9 mouse cellular contexts compared by ENCODE assay signal in the genomic region with DNA sequence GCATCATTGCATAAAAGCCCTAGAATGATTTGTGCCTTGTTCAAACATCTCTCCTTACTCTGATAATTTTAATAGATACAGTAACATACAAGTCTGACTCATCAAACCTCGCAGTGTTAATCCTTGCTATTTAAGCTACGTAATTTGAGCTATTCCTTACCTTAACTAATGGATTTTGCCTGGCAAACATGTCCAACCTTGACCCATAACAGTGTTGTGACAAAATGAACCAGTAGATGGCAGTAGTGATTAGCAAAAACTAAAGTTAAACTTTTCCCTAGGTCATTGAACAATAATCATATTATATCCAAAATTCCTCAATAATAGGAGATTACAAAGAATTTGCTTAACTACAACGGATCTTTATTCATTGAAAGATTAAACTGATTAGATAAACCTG.
A peak's percentile ranks its signal among the peaks of the same experiment; 100 is the strongest.
DNase-seq lines count a peak whose midpoint lies in the region; ATAC-seq and TF ChIP-seq lines count a peak whose summit lies in the region.
"Had no signal": no experiment of that assay in that cellular context is flagged by ENCODE, and none has a peak within 500 bp of the region (broad histone marks: within the 10 kb centered on the region; RNA-seq: fewer than 3 reads in every experiment).

No protein-coding gene starts in this region.

- no peaks in the 10 kb centered on the region for H3K9me3 ChIP-seq in hindbrain, embryonic 12.5 days (replicated peaks)
- no peaks in the 10 kb centered on the region for H3K9me3 ChIP-seq in hindbrain, embryonic 13.5 days
- no peaks in the 10 kb centered on the region for H3K9me3 ChIP-seq in forebrain, postnatal 0 days (ENCODE audit: low read length)
- H3K9me3 ChIP-seq: lung, embryonic 15.5 days had no signal

- no peak overlapping the region for H3K27ac ChIP-seq in hindbrain, embryonic 12.5 days
- no peak overlapping the region for H3K27ac ChIP-seq in hindbrain, embryonic 13.5 days
- H3K27ac ChIP-seq in forebrain, postnatal 0 days (ENCODE audit: low read depth, low read length): no peak overlapping the region
- H3K27ac ChIP-seq: lung, embryonic 15.5 days had no signal

- H3K9ac ChIP-seq in hindbrain, embryonic 12.5 days: no peak overlapping the region
- no peak overlapping the region for H3K9ac ChIP-seq in hindbrain, embryonic 13.5 days
- H3K9ac ChIP-seq in forebrain, postnatal 0 days: no peak overlapping the region
- H3K9ac ChIP-seq: lung, embryonic 15.5 days had no signal

- DNase-seq in right cerebral cortex, adult 18-20 months: peak; percentile 16
- no peak for DNase-seq in right cerebral cortex, postnatal 10 days (ENCODE audit: low spot score in 2 of 2)
- peak; percentile 76 for DNase-seq in forebrain, postnatal 0 days
- no peak for DNase-seq in spleen, postnatal 14 days (ENCODE audit: low spot score in 2 of 2)
- no peak for DNase-seq in right cerebral cortex, postnatal 36 days (ENCODE audit: low spot score in 2 of 2)
- DNase-seq in cerebellum, adult 9-11 months: no peak

- H3K36me3 ChIP-seq in hindbrain, embryonic 12.5 days: no peaks in the 10 kb centered on the region
- no peaks in the 10 kb centered on the region for H3K36me3 ChIP-seq in hindbrain, embryonic 13.5 days
- H3K36me3 ChIP-seq in forebrain, postnatal 0 days (ENCODE audit: insufficient read depth): no peaks in the 10 kb centered on the region
- H3K36me3 ChIP-seq: lung, embryonic 15.5 days had no signal

- H3K4me1 ChIP-seq in hindbrain, embryonic 12.5 days: peaks cover 10% of the 10 kb centered on the region
- H3K4me1 ChIP-seq in hindbrain, embryonic 13.5 days (replicated peaks): peaks cover 12% of the 10 kb centered on the region
- 0 out of 2 replicates have a peak, but pooled peaks cover 3% of the 10 kb centered on the region for H3K4me1 ChIP-seq in forebrain, postnatal 0 days (ENCODE audit: insufficient read depth)
- H3K4me1 ChIP-seq: lung, embryonic 15.5 days had no signal

- WGBS in hindbrain, embryonic 12.5 days: 13% methylated on average over 3 of the region's 3 CpGs
- WGBS in hindbrain, embryonic 13.5 days: 9% methylated on average over 3 of the region's 3 CpGs
- WGBS in forebrain, postnatal 0 days: 11% methylated on average over 3 of the region's 3 CpGs

- no peak overlapping the region for H3K4me3 ChIP-seq in hindbrain, embryonic 12.5 days
- H3K4me3 ChIP-seq in hindbrain, embryonic 13.5 days: no peak overlapping the region
- no peak overlapping the region for H3K4me3 ChIP-seq in forebrain, postnatal 0 days (ENCODE audit: low read depth, low read length)
- H3K4me3 ChIP-seq: lung, embryonic 15.5 days had no signal

- no peaks in the 10 kb centered on the region for H3K27me3 ChIP-seq in hindbrain, embryonic 12.5 days
- no peaks in the 10 kb centered on the region for H3K27me3 ChIP-seq in hindbrain, embryonic 13.5 days
- H3K27me3 ChIP-seq in forebrain, postnatal 0 days (ENCODE audit: insufficient read depth, low read length): no peaks in the 10 kb centered on the region
- H3K27me3 ChIP-seq: lung, embryonic 15.5 days had no signal

- peak; percentile 50; the same call in 1 of the 2 replicates for ATAC-seq in hindbrain, embryonic 12.5 days (ENCODE audit: low FRiP score)
- no peak for ATAC-seq in hindbrain, embryonic 13.5 days (ENCODE audit: low FRiP score)
- no peak; the same call in 1 of the 2 replicates for ATAC-seq in forebrain, postnatal 0 days

- H3K4me2 ChIP-seq in hindbrain, embryonic 12.5 days (replicated peaks): no peak overlapping the region
- H3K4me2 ChIP-seq in hindbrain, embryonic 13.5 days: no peak overlapping the region
- no peak overlapping the region for H3K4me2 ChIP-seq in forebrain, postnatal 0 days (ENCODE audit: low read depth)
- H3K4me2 ChIP-seq: lung, embryonic 15.5 days had no signal

- TF ChIP-seq CTCF in forebrain, postnatal 0 days (IDR thresholded peaks at IDR 0.05; ENCODE audit: low read depth): peak; percentile 80

Comparison
In these comparisons a context has a peak if more than half of its experiments do, and no peak if none do; other contexts are left out.
1. DNase-seq: peak in right cerebral cortex, adult 18-20 months (single experiment) and forebrain, postnatal 0 days (single experiment); none in right cerebral cortex, postnatal 10 days (0 of 2), spleen, postnatal 14 days (0 of 2), right cerebral cortex, postnatal 36 days (0 of 2) and cerebellum, adult 9-11 months (single experiment).